Mouse (Mus musculus) megakaryocyte, embryonic 14.5 days (primary cell): ENCODE measurements around the gene Bag6.

Experiments used
- FLI1 ChIP-seq: IDR thresholded peaks from 2 replicates; pipeline ENCODE4 v1.6.1; 2012; ENCODE audit warnings: low read length, inconsistent platforms, mixed read lengths
- GATA1 ChIP-seq: IDR thresholded peaks from 3 replicates; pipeline ENCODE4 v1.6.1; 2012; ENCODE audit warnings: mixed read lengths, low read length, inconsistent platforms, borderline replicate concordance

- no peak for TF ChIP-seq GATA1
- no peak for TF ChIP-seq FLI1
Observed at GRCm38 (mm10) chr17:35101161-35101560, 33.8 kb upstream of the Bag6 start.
